Mouse (Mus musculus) megakaryocyte, embryonic 14.5 days (primary cell): ENCODE measurements around the gene Dad1.

Experiments
- FLI1 ChIP-seq: IDR thresholded peaks from 2 replicates; pipeline ENCODE4 v1.6.1; 2012; ENCODE audit warnings: low read length, inconsistent platforms, mixed read lengths
- GATA1 ChIP-seq: IDR thresholded peaks from 3 replicates; pipeline ENCODE4 v1.6.1; 2012; ENCODE audit warnings: mixed read lengths, low read length, inconsistent platforms, borderline replicate concordance

GRCm38 (mm10) chr14:54246232-54246631, 7.7 kb downstream of the Dad1 start:
- TF ChIP-seq FLI1 (no peak), GATA1 (no peak)
